Mouse (Mus musculus): ENCODE measurements around the gene Dtnb.

Dtnb gene

GRCm38 (mm10) chr12:3572581-3573397 is 608 bp downstream of the Dtnb start:
- DNase-seq, result peak; percentile 67

GRCm38 (mm10) chr12:3573410-3573809 is 1.2 kb downstream of the Dtnb start:
- DNase-seq, result no peak

- no peak for DNase-seq
Observed at GRCm38 (mm10) chr12:3574670-3575069, 2.5 kb downstream of the Dtnb start.

- no peak for DNase-seq
Observed at GRCm38 (mm10) chr12:3579958-3580530, 7.9 kb downstream of the Dtnb start.

- no peak for DNase-seq
Observed at GRCm38 (mm10) chr12:3582604-3583003, 10.4 kb downstream of the Dtnb start.

GRCm38 (mm10) chr12:3585525-3585924 is 13.3 kb downstream of the Dtnb start:
- DNase-seq, result no peak

GRCm38 (mm10) chr12:3587010-3587409 is 14.8 kb downstream of the Dtnb start:
- no peak for DNase-seq

- no peak for DNase-seq
Observed at GRCm38 (mm10) chr12:3590039-3590438, 17.9 kb downstream of the Dtnb start.

- no peak for DNase-seq
Observed at GRCm38 (mm10) chr12:3591595-3591994, 19.4 kb downstream of the Dtnb start.

- no peak for DNase-seq
Observed at GRCm38 (mm10) chr12:3602786-3603185, 30.6 kb downstream of the Dtnb start.

GRCm38 (mm10) chr12:3606202-3606601 is 34.0 kb downstream of the Dtnb start:
- DNase-seq, result no peak

GRCm38 (mm10) chr12:3609747-3610146 is 37.6 kb downstream of the Dtnb start:
- DNase-seq, result peak; percentile 18

- DNase-seq, result no peak
Observed at GRCm38 (mm10) chr12:3611871-3612270, 39.7 kb downstream of the Dtnb start.

GRCm38 (mm10) chr12:3615041-3615440 is 42.9 kb downstream of the Dtnb start:
- no peak for DNase-seq

GRCm38 (mm10) chr12:3618144-3619020 is 46.2 kb downstream of the Dtnb start:
- DNase-seq, result no peak

GRCm38 (mm10) chr12:3619021-3619367 is 46.8 kb downstream of the Dtnb start:
- DNase-seq, result no peak

GRCm38 (mm10) chr12:3626880-3627279 is 54.7 kb downstream of the Dtnb start:
- DNase-seq, result no peak

GRCm38 (mm10) chr12:3641931-3642330 is 69.8 kb downstream of the Dtnb start:
- peak; percentile 10 for DNase-seq

- DNase-seq, result no peak
Observed at GRCm38 (mm10) chr12:3656799-3657198, 84.6 kb downstream of the Dtnb start.

- no peak for DNase-seq
Observed at GRCm38 (mm10) chr12:3657234-3657633, 85.1 kb downstream of the Dtnb start.

- no peak for DNase-seq
Observed at GRCm38 (mm10) chr12:3657786-3658185, 85.6 kb downstream of the Dtnb start.

- DNase-seq, result no peak
Observed at GRCm38 (mm10) chr12:3659554-3660311, 87.6 kb downstream of the Dtnb start.

Data from thymus, postnatal 25 days (tissue).